Mouse (Mus musculus): ENCODE data around the gene Krt8. TPM values are rescaled to one million over a fixed set of nuclear protein-coding genes. Genes with fewer than 3 reads are reported as not detected.
A peak's percentile ranks its signal among the peaks of the same experiment; 100 is the strongest.

Gene Krt8
- polyA plus RNA-seq, 1 experiment, result 128 TPM

DNA sequence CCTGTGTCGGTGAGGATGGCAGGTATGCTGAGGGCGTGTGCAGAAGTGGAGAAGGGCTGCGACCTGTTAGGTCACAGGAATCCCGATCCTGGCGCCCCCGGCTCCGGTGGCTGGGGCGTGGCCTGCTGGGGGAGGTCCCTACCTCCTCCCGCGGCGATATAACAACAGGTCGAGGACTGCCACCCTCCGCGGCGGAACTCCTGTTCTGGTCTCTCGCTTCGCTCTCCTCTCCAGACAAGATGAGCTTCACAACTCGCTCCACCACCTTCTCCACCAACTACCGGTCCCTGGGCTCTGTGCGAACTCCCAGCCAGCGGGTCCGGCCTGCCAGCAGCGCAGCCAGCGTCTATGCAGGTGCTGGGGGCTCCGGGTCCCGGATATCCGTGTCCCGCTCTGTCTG, 23.8 kb upstream of the Krt8 start, which contains the start of gene Krt18:
Gene Krt18, plus strand, starts transcription at position 141 of the 400 bp plus-strand sequence.
- peak within 1 kb of the TSS; percentile 70 for H3K4me3 ChIP-seq (replicated peaks; ENCODE audit: extremely low read depth, low read depth, low read length)
- TF ChIP-seq POLR2A (IDR thresholded peaks at IDR 0.05; ENCODE audit: borderline replicate concordance, extremely low read depth, low read depth, low read length) (peak; percentile 88; the same call in 1 of the 2 replicates), CTCF (IDR thresholded peaks at IDR 0.05; ENCODE audit: insufficient read depth, low read length) (no peak)
- DNase-seq, result peak; percentile 61
- peaks cover 7% of the 10 kb centered on the region for H3K4me1 ChIP-seq (ENCODE audit: control insufficient read depth, insufficient read depth, low read length)
- WGBS, result 3% methylated on average over 28 of the region's 28 CpGs

DNA sequence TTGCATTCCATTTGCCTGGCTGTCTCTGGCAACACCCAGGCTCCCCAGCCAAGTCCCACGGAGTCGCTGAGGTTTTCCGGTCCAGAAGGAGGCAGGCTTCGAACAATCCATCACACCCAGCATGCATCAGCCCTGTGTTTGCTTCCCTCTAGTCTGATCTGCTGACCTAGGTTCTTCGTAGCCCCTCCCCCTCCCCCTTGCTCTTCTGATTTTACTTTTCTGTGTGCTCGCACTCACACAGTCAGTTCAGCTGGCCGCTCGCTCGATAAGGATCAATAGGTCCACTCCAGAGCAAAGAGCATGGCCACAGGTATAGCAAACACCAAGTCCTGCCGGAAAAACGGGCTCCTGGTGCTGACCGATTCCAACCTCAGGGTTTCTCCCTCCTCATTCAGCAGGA, 22.1 kb upstream of the Krt8 start:
- Histone ChIP-seq H3K4me3 (replicated peaks; ENCODE audit: extremely low read depth, low read depth, low read length) (no peak overlapping the region), H3K4me1 (ENCODE audit: control insufficient read depth, insufficient read depth, low read length) (peaks cover 7% of the 10 kb centered on the region)
- DNase-seq, result no peak
- no peak for TF ChIP-seq POLR2A (IDR thresholded peaks at IDR 0.05; ENCODE audit: borderline replicate concordance, extremely low read depth, low read depth, low read length)
- TF ChIP-seq CTCF (IDR thresholded peaks at IDR 0.05; ENCODE audit: insufficient read depth, low read length), result no peak
- WGBS, result 31% methylated on average over 12 of the region's 12 CpGs

DNA sequence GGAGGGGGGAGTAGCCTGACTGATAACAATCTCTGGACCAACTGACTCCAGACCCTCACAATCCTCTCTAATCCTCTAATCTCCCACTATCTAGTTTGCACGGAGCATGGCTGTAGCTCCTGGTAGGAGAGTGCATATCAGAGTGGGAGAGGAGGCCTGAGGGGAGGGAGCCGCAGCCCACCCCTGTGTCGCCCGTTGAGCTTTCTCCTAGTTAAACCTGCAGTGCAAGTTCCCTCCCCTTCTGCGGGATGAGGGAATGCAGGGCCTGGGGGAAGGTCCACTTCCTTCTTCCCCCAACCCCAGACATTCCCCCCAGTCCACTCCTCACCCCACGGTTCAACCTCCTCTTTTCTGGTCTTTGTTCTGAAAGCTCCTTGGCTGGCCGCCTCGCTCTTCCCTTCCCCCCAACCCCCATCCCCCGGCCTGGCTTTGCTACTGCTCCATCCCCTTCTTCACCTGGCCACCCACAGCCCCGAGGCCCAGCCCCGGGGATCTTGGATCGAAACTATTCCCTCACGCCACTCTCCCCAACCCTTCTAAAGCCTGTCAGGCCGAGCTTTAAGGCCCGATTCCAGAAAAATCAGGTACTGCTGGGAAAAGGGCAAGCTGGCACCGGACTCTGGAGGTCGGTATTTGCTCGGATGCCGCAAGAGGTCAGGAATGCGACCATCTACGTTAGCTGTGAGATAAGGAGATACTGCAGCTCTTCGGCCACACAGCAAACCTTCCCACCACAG, 21.0 kb upstream of the Krt8 start:
- DNase-seq, result peak; percentile 19
- H3K4me3 ChIP-seq (replicated peaks; ENCODE audit: extremely low read depth, low read depth, low read length), result peak overlapping the region; percentile 23
- TF ChIP-seq POLR2A (IDR thresholded peaks at IDR 0.05; ENCODE audit: borderline replicate concordance, extremely low read depth, low read depth, low read length) (no peak), CTCF (IDR thresholded peaks at IDR 0.05; ENCODE audit: insufficient read depth, low read length) (no peak)
- 18% methylated on average over 22 of the region's 22 CpGs for WGBS
- H3K4me1 ChIP-seq (ENCODE audit: control insufficient read depth, insufficient read depth, low read length), result peaks cover 7% of the 10 kb centered on the region

DNA sequence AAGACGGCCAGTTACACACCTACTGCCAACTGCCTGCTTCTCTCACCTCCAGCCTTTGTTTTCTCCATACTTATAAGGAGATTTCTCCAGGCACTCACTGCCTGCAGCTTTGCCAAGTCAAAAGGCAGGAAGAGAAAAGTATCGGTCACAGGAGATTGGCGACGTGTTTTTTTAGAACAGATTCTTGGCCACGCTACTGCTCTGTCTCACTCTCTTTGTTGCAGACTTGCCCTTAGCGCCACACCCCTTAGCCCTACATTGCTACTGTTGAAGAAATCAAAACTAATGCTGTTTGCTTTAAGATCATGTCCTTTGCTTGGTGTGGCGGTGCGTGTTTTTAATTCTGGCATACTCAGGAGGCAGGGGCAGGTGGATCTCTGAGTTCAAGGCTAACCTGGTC, 19.6 kb upstream of the Krt8 start:
- no peak overlapping the region for H3K4me3 ChIP-seq (replicated peaks; ENCODE audit: extremely low read depth, low read depth, low read length)
- TF ChIP-seq POLR2A (IDR thresholded peaks at IDR 0.05; ENCODE audit: borderline replicate concordance, extremely low read depth, low read depth, low read length) (no peak), CTCF (IDR thresholded peaks at IDR 0.05; ENCODE audit: insufficient read depth, low read length) (no peak)
- DNase-seq, result peak; percentile 14
- WGBS, result 30% methylated on average over 8 of the region's 8 CpGs
- H3K4me1 ChIP-seq (ENCODE audit: control insufficient read depth, insufficient read depth, low read length), result peaks cover 7% of the 10 kb centered on the region

DNA sequence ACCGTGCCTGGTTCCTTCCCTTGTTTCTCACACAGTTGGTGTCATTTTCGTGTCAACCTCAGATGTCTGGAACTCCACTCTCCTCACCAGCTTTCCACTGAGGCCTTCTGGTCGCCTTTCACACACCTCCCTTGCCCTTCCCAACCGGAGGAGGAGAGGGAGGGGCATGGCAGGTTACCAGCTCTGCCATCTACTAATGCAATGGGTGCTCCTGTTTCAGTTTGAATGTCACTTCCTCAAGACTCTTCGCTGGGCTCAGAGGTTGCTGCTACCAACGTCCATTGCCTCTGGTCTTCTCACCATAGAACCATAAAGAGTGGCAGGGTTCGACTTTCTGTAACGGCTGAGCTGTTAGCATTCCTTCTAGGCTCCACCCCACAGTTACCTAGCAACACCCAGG, 18.2 kb upstream of the Krt8 start:
- Histone ChIP-seq H3K4me3 (replicated peaks; ENCODE audit: extremely low read depth, low read depth, low read length) (no peak overlapping the region), H3K4me1 (ENCODE audit: control insufficient read depth, insufficient read depth, low read length) (peaks cover 7% of the 10 kb centered on the region)
- no peak for TF ChIP-seq CTCF (IDR thresholded peaks at IDR 0.05; ENCODE audit: insufficient read depth, low read length)
- TF ChIP-seq POLR2A (IDR thresholded peaks at IDR 0.05; ENCODE audit: borderline replicate concordance, extremely low read depth, low read depth, low read length), result no peak
- DNase-seq, result peak; percentile 23
- WGBS, result 38% methylated on average over 8 of the region's 8 CpGs

DNA sequence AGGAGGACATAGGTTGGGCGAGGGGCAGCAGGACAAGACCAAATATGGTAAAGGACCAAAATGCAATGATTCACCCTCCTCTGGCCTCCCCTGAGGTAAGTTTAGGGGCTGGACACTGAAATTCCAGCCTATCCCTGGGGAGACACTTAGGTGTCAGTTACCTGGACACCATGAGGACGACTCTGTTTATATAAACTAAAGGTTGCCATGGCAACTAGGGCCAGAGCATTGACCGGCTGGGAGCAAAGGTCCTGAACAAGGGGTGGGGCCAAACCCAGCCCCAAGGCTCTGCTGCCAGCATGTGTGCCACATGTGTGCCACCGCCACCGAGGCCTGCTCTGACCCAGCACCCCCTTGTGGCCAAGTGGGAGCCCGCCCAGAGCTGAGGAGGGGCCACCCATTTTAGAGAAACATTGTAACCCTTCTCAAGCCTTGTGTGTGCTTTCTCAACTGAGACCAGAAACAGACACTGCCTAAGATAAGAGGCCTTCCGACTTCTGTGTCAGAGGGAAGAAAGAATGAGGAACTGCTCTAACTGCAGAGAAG, 13.7 kb upstream of the Krt8 start:
- Histone ChIP-seq H3K4me3 (replicated peaks; ENCODE audit: extremely low read depth, low read depth, low read length) (no peak overlapping the region), H3K4me1 (ENCODE audit: control insufficient read depth, insufficient read depth, low read length) (no peaks in the 10 kb centered on the region; the same call in 1 of the 2 replicates)
- WGBS, result 18% methylated on average over 7 of the region's 7 CpGs
- peak; percentile 54 for DNase-seq
- TF ChIP-seq POLR2A (IDR thresholded peaks at IDR 0.05; ENCODE audit: borderline replicate concordance, extremely low read depth, low read depth, low read length) (no peak), CTCF (IDR thresholded peaks at IDR 0.05; ENCODE audit: insufficient read depth, low read length) (peak; percentile 24; the same call in 1 of the 2 replicates)

DNA sequence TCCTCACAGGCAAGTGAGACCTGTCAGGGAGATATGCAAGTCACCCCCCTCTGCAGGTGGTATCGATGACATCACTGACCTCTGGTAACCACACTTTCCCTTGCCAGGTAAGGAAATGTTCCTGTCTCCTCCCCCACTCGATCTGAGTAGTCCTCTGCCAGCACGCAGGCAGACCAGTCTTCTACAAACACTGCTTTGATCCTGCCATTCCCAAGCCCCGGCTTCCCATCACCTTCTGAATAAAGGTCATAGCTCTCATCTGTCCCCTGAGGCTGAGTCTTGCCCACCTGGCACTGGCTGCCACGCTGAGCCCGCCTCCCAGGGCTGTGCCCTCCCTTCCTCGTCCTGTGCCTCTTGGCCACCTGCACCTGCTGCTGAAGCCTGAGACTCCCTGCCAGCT, 12.5 kb upstream of the Krt8 start:
- Histone ChIP-seq H3K4me1 (ENCODE audit: control insufficient read depth, insufficient read depth, low read length) (no peaks in the 10 kb centered on the region; the same call in 1 of the 2 replicates), H3K4me3 (replicated peaks; ENCODE audit: extremely low read depth, low read depth, low read length) (no peak overlapping the region)
- TF ChIP-seq POLR2A (IDR thresholded peaks at IDR 0.05; ENCODE audit: borderline replicate concordance, extremely low read depth, low read depth, low read length) (peak; percentile 20; the same call in 1 of the 2 replicates), CTCF (IDR thresholded peaks at IDR 0.05; ENCODE audit: insufficient read depth, low read length) (no peak)
- WGBS, result 18% methylated on average over 7 of the region's 7 CpGs
- peak; percentile 66 for DNase-seq

DNA sequence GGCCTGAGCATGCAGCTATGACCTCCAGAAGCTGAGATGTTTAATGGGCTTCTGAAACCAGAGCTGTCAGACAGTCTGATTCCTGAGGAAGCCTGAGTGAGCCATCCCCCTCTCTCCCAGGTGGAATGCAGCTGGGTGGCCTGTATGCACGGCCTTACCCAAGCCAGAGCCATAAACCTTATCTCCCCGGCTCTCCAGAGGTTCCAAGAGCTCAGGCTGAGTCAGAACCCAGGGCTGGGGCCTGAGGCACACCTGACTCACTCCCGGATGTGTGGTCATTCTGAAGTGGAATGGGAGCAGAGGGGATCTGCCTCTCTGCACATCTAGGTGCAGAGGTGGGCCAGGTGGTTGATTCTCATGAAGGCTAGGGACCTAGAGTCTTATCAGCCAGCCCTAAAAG, 11.8 kb upstream of the Krt8 start:
- Histone ChIP-seq H3K4me3 (replicated peaks; ENCODE audit: extremely low read depth, low read depth, low read length) (no peak overlapping the region), H3K4me1 (ENCODE audit: control insufficient read depth, insufficient read depth, low read length) (no peaks in the 10 kb centered on the region; the same call in 1 of the 2 replicates)
- no peak for TF ChIP-seq CTCF (IDR thresholded peaks at IDR 0.05; ENCODE audit: insufficient read depth, low read length)
- TF ChIP-seq POLR2A (IDR thresholded peaks at IDR 0.05; ENCODE audit: borderline replicate concordance, extremely low read depth, low read depth, low read length), result no peak
- WGBS, result 33% methylated on average over 3 of the region's 3 CpGs
- peak; percentile 34 for DNase-seq

DNA sequence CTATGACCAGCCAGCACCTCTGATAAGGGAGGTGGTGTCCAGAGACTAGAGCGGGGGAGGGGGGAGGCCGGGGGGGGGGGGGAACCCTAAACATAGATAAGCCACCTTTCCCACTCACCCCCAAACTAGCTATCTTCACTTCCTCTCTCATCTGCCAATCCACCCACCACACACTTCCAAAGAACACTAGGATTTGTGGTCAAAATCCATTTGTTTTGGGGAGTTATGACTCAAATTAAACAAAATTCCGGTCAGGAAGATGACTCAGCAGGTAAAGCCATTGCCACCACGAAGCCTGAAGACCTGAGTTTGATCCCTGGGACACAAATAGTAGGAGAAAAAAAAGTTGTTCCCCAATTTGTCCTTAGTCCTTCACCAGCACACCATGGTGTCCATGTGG, 10.6 kb upstream of the Krt8 start:
- DNase-seq, result no peak
- Histone ChIP-seq H3K4me3 (replicated peaks; ENCODE audit: extremely low read depth, low read depth, low read length) (no peak overlapping the region), H3K4me1 (ENCODE audit: control insufficient read depth, insufficient read depth, low read length) (no peaks in the 10 kb centered on the region; the same call in 1 of the 2 replicates)
- TF ChIP-seq POLR2A (IDR thresholded peaks at IDR 0.05; ENCODE audit: borderline replicate concordance, extremely low read depth, low read depth, low read length), result no peak
- no peak for TF ChIP-seq CTCF (IDR thresholded peaks at IDR 0.05; ENCODE audit: insufficient read depth, low read length)
- WGBS, result 28% methylated on average over 3 of the region's 4 CpGs

DNA sequence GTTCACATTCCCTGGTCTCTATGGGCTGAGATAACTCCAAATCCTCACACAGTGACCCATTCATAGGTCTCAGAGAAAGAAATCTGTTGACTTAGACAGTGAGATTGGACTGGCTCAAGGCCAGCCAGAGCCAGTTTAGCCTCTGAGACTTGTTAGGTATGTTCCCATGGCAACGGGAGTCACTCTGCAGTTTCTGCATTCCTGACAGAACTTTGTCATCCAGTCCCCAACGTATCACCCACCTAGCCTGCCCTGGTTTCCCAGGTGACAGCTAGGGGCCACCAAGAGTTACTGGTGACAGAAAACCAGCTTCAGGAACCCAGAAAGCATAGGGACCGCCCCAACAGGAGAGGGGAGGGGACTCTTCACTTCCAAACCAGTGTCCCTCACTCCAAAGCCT, 9.4 kb upstream of the Krt8 start:
- DNase-seq, result no peak
- Histone ChIP-seq H3K4me1 (ENCODE audit: control insufficient read depth, insufficient read depth, low read length) (no peaks in the 10 kb centered on the region; the same call in 1 of the 2 replicates), H3K4me3 (replicated peaks; ENCODE audit: extremely low read depth, low read depth, low read length) (no peak overlapping the region)
- WGBS, result 47% methylated on average over 3 of the region's 3 CpGs
- no peak for TF ChIP-seq POLR2A (IDR thresholded peaks at IDR 0.05; ENCODE audit: borderline replicate concordance, extremely low read depth, low read depth, low read length)
- no peak for TF ChIP-seq CTCF (IDR thresholded peaks at IDR 0.05; ENCODE audit: insufficient read depth, low read length)

All from lung, adult 2 months (tissue).